Mouse (Mus musculus) MEL (cell line): Measurements from ENCODE around the gene Zc2hc1b. TPM values are rescaled to one million over a fixed set of nuclear protein-coding genes. Genes with fewer than 3 reads are reported as not detected.

ENCODE experiments used
- DNase-seq: peaks from one replicate; pipeline ENCODE4 v3.0.0; 2011; ENCODE audit warnings: low read depth, low spot score
- H3K27ac ChIP-seq: 2 replicates; pipeline ENCODE4 v1.5.1; 2012; ENCODE audit warnings: low read depth, mild to moderate bottlenecking, control low read depth, low read length, moderate library complexity; ENCODE audit not compliant: control insufficient read depth
- H3K27me3 ChIP-seq, 2 experiments: fragments of 150-350 bp in 1 of 2; sonication (generic) in 1 of 2; 2 replicates each; pipeline ENCODE4 v1.6.1; 2012; ENCODE audit warnings: low read length in 2 of 2, mild to moderate bottlenecking in 2 of 2, improper control_type of control experiment in 1 of 2, moderate library complexity in 1 of 2; ENCODE audit not compliant: insufficient read depth in 2 of 2, control insufficient read depth in 1 of 2
- H3K36me3 ChIP-seq, 2 experiments: 2 replicates each; pipeline ENCODE4 v1.6.1; 2012 to 2014; ENCODE audit warnings: low read length in 2 of 2, improper control_type of control experiment in 1 of 2, inconsistent platforms in 1 of 2, mild to moderate bottlenecking in 1 of 2; ENCODE audit not compliant: insufficient read depth in 2 of 2, control insufficient read depth in 1 of 2
- H3K4me1 ChIP-seq, 2 experiments: fragments of 150-350 bp in 1 of 2; sonication (generic) in 1 of 2; 2 replicates each; pipeline ENCODE4 v1.6.1; 2012; ENCODE audit warnings: low read length in 2 of 2, improper control_type of control experiment in 1 of 2, mild to moderate bottlenecking in 1 of 2; ENCODE audit not compliant: insufficient read depth in 2 of 2, control insufficient read depth in 1 of 2
- H3K4me3 ChIP-seq, 2 experiments: fragments of 150-350 bp in 1 of 2; sonication (generic) in 1 of 2; 2 replicates each; pipeline ENCODE4 v1.5.1; 2012; ENCODE audit warnings: low read depth in 2 of 2, low read length in 2 of 2, mild to moderate bottlenecking in 2 of 2, moderate library complexity in 2 of 2, control low read depth in 1 of 2, improper control_type of control experiment in 1 of 2; ENCODE audit not compliant: control insufficient read depth in 1 of 2, insufficient read depth in 1 of 2
- H3K79me2 ChIP-seq: 2 replicates; pipeline ENCODE4 v1.6.1; 2012; ENCODE audit warnings: mild to moderate bottlenecking, low read length, moderate library complexity; ENCODE audit not compliant: control insufficient read depth, poor library complexity, insufficient read depth
- H3K9ac ChIP-seq: 2 replicates; pipeline ENCODE4 v1.6.1; 2012; ENCODE audit warnings: low read depth, mild to moderate bottlenecking, control low read depth, low read length, moderate library complexity; ENCODE audit not compliant: control insufficient read depth, poor library complexity, severe bottlenecking
- H3K9me3 ChIP-seq: fragments of 150-350 bp; sonication (generic); replicated peaks from 2 replicates; pipeline ENCODE4 v1.6.1; 2012; ENCODE audit warnings: mild to moderate bottlenecking, low read length, improper control_type of control experiment, moderate library complexity; ENCODE audit not compliant: insufficient read depth
- BHLHE40 ChIP-seq: IDR thresholded peaks from 2 replicates; pipeline ENCODE4 v1.6.1; 2012; ENCODE audit warnings: low read depth, mild to moderate bottlenecking, inconsistent platforms, low read length, improper control_type of control experiment, borderline replicate concordance
- CHD1 ChIP-seq: IDR thresholded peaks from 2 replicates; pipeline ENCODE4 v1.6.1; 2012; ENCODE audit warnings: low read depth, mild to moderate bottlenecking, inconsistent platforms, low read length, improper control_type of control experiment
- CHD2 ChIP-seq: IDR thresholded peaks from 2 replicates; pipeline ENCODE4 v1.6.1; 2011; ENCODE audit warnings: low read length, improper control_type of control experiment
- E2F4 ChIP-seq: IDR thresholded peaks from 2 replicates; pipeline ENCODE4 v1.6.1; 2011; ENCODE audit warnings: low read depth, low read length, improper control_type of control experiment, borderline replicate concordance
- EP300 ChIP-seq, 2 experiments: IDR thresholded peaks; 2 replicates each; pipeline ENCODE4 v1.6.1; 2011; ENCODE audit warnings: improper control_type of control experiment in 2 of 2, low read length in 2 of 2, low read depth in 1 of 2, mild to moderate bottlenecking in 1 of 2
- GABPA ChIP-seq: IDR thresholded peaks from 2 replicates; pipeline ENCODE4 v1.6.1; 2012; ENCODE audit warnings: low read depth, mild to moderate bottlenecking, inconsistent platforms, low read length, improper control_type of control experiment, moderate library complexity
- GATA1 ChIP-seq: IDR thresholded peaks from 2 replicates; pipeline ENCODE4 v1.6.1; 2011; ENCODE audit warnings: low read depth, low read length, improper control_type of control experiment
- HCFC1 ChIP-seq: IDR thresholded peaks from 2 replicates; pipeline ENCODE4 v1.6.1; 2012; ENCODE audit warnings: low read depth, mild to moderate bottlenecking, inconsistent platforms, low read length, improper control_type of control experiment, moderate library complexity
- JUND ChIP-seq: IDR thresholded peaks from 2 replicates; pipeline ENCODE4 v1.6.1; 2011; ENCODE audit warnings: low read depth, mild to moderate bottlenecking, improper control_type of control experiment, low read length
- KAT2A ChIP-seq: conservative IDR thresholded peaks from 2 replicates; pipeline ENCODE4 v1.6.1; 2012; ENCODE audit warnings: low read depth, low read length, improper control_type of control experiment, inconsistent platforms
- MEF2A ChIP-seq: IDR thresholded peaks from 2 replicates; pipeline ENCODE4 v1.6.1; 2014; ENCODE audit warnings: low read depth, mild to moderate bottlenecking, inconsistent platforms, low read length, improper control_type of control experiment; ENCODE audit not compliant: poor library complexity, insufficient replicate concordance, severe bottlenecking; ENCODE audit errors: extremely low read depth
- MXI1 ChIP-seq: IDR thresholded peaks from 2 replicates; pipeline ENCODE4 v1.6.1; 2011; ENCODE audit warnings: mild to moderate bottlenecking, low read depth, low read length, improper control_type of control experiment
- MYB ChIP-seq: IDR thresholded peaks from 2 replicates; pipeline ENCODE4 v1.6.1; 2011; ENCODE audit warnings: mild to moderate bottlenecking, low read depth, low read length, improper control_type of control experiment
- NELFE ChIP-seq: IDR thresholded peaks from 2 replicates; pipeline ENCODE4 v1.6.1; 2011; ENCODE audit warnings: low read depth, low read length, improper control_type of control experiment
- NRF1 ChIP-seq: IDR thresholded peaks from 2 replicates; pipeline ENCODE4 v1.6.1; 2014; ENCODE audit warnings: low read depth, mild to moderate bottlenecking, inconsistent platforms, low read length, improper control_type of control experiment, moderate library complexity; ENCODE audit not compliant: poor library complexity, insufficient read depth, severe bottlenecking
- POLR2A ChIP-seq, 2 experiments: IDR thresholded peaks; 2 replicates each; pipeline ENCODE4 v1.6.1; 2011 to 2012; ENCODE audit warnings: low read length in 2 of 2, mild to moderate bottlenecking in 2 of 2, control low read depth in 1 of 2, improper control_type of control experiment in 1 of 2, low read depth in 1 of 2, moderate library complexity in 1 of 2; ENCODE audit not compliant: control insufficient read depth in 1 of 2, insufficient read depth in 1 of 2, poor library complexity in 1 of 2
- POLR2AphosphoS2 ChIP-seq: IDR thresholded peaks from 2 replicates; pipeline ENCODE4 v1.6.1; 2011; ENCODE audit warnings: low read length, improper control_type of control experiment
- POLR2AphosphoS5 ChIP-seq: IDR thresholded peaks from 2 replicates; pipeline ENCODE4 v1.6.1; 2012; ENCODE audit warnings: low read depth, borderline replicate concordance, mild to moderate bottlenecking, inconsistent platforms, low read length, moderate library complexity, mixed read lengths
- SIN3A ChIP-seq: IDR thresholded peaks from 2 replicates; pipeline ENCODE4 v1.6.1; 2012; ENCODE audit warnings: low read length, improper control_type of control experiment, inconsistent platforms
- SMC3 ChIP-seq: IDR thresholded peaks from 2 replicates; pipeline ENCODE4 v1.6.1; 2011; ENCODE audit warnings: low read depth, low read length, improper control_type of control experiment
- TAL1 ChIP-seq: IDR thresholded peaks from 2 replicates; pipeline ENCODE4 v1.6.1; 2012; ENCODE audit warnings: mild to moderate bottlenecking, inconsistent platforms, low read length, moderate library complexity, mixed read lengths
- UBTF ChIP-seq: IDR thresholded peaks from 2 replicates; pipeline ENCODE4 v1.6.1; 2012; ENCODE audit warnings: low read depth, mild to moderate bottlenecking, inconsistent platforms, low read length, improper control_type of control experiment, moderate library complexity, borderline replicate concordance; ENCODE audit not compliant: insufficient read depth
- ZC3H11A ChIP-seq: IDR thresholded peaks from 2 replicates; pipeline ENCODE4 v1.6.1; 2012; ENCODE audit warnings: low read depth, mild to moderate bottlenecking, inconsistent platforms, low read length, improper control_type of control experiment
- ZKSCAN1 ChIP-seq: IDR thresholded peaks from 2 replicates; pipeline ENCODE4 v1.6.1; 2012; ENCODE audit warnings: low read depth, mild to moderate bottlenecking, inconsistent platforms, low read length, improper control_type of control experiment, moderate library complexity
- ZMIZ1 ChIP-seq: IDR thresholded peaks from 2 replicates; pipeline ENCODE4 v1.6.1; 2012; ENCODE audit warnings: low read depth, mild to moderate bottlenecking, inconsistent platforms, low read length, improper control_type of control experiment, moderate library complexity
- ZNF384 ChIP-seq: IDR thresholded peaks from 2 replicates; pipeline ENCODE4 v1.6.1; 2012; ENCODE audit warnings: low read depth, mild to moderate bottlenecking, inconsistent platforms, low read length, improper control_type of control experiment
- polyA plus RNA-seq, 2 experiments: library from polyadenylated mRNA; stranded (reverse) in 1 of 2; unstranded in 1 of 2; fragments of >175 nt in 1 of 2; fragments of >200 nt in 1 of 2; gene quantifications; 2 replicates each; pipeline versions ENCODE4 v1.2.1 to v1.2.4; 2012; ENCODE audit warnings: low replicate concordance in 2 of 2, low read depth in 1 of 2; ENCODE audit not compliant: insufficient read length in 2 of 2, insufficient read depth in 1 of 2, missing spikeins in 1 of 2
- total RNA-seq: library from RNA; depleted of rRNA; stranded (reverse); fragments of 300-350 nt; gene quantifications from 2 replicates; pipeline ENCODE4 v1.2.3, GENCODE M21; 2012

The Zc2hc1b gene
- total and polyA plus RNA-seq, 3 experiments = 0.07 TPM; not detected in 2

- no peaks in the 10 kb centered on the region for H3K4me1 ChIP-seq
- H3K4me3 ChIP-seq = no peak overlapping the region
- TF ChIP-seq MEF2A (no peak), ZMIZ1 (no peak), HCFC1 (no peak), ZKSCAN1 (no peak), ZNF384 (no peak), MYB (no peak), UBTF (no peak), SMC3 (no peak), BHLHE40 (no peak), KAT2A (no peak), ZC3H11A (no peak), JUND (no peak), CHD2 (no peak), SIN3A (no peak), EP300 (IDR thresholded peaks at IDR 0.05; ENCODE audit: low read depth in 1 of 2, low read length in 2 of 2) (no peak)
- H3K27me3 ChIP-seq = no peaks in the 10 kb centered on the region
- no peaks in the 10 kb centered on the region for H3K9me3 ChIP-seq
- no peaks in the 10 kb centered on the region for H3K79me2 ChIP-seq
- H3K27ac ChIP-seq = no peak overlapping the region
- no peak overlapping the region for H3K9ac ChIP-seq
- H3K36me3 ChIP-seq = no peaks in the 10 kb centered on the region
- DNase-seq = no peak
Observed at GRCm38 (mm10) chr10:13140434-13140833, 37.4 kb downstream of the Zc2hc1b start.

- Histone ChIP-seq H3K9ac (no peak overlapping the region), H3K9me3 (no peaks in the 10 kb centered on the region), H3K27ac (no peak overlapping the region), H3K36me3 (no peaks in the 10 kb centered on the region), H3K27me3 (peaks cover 0 to 1% of the 10 kb centered on the region in 2 experiments; a peak in 1 of 4 replicates), H3K4me3 (no peak overlapping the region), H3K4me1 (no peaks in the 10 kb centered on the region), H3K79me2 (no peaks in the 10 kb centered on the region)
- TF ChIP-seq E2F4 (no peak), ZC3H11A (no peak), ZKSCAN1 (no peak), NELFE (no peak), POLR2A (IDR thresholded peaks at IDR 0.05; ENCODE audit: control insufficient read depth in 1 of 2, insufficient read depth in 1 of 2, low read depth in 1 of 2, low read length in 2 of 2, poor library complexity in 1 of 2) (no peak), POLR2AphosphoS5 (no peak), POLR2AphosphoS2 (no peak), MXI1 (no peak), GABPA (no peak), TAL1 (no peak), CHD1 (no peak), NRF1 (no peak), GATA1 (no peak), EP300 (IDR thresholded peaks at IDR 0.05; ENCODE audit: low read depth in 1 of 2, low read length in 2 of 2) (no peak), MEF2A (no peak), CHD2 (no peak)
- no peak for DNase-seq
Observed at GRCm38 (mm10) chr10:13137906-13138305, 39.9 kb downstream of the Zc2hc1b start.
